Mouse (Mus musculus) limb, embryonic 12.5 days (tissue): ENCODE data around the gene Isyna1. TPM values are rescaled to one million over a fixed set of nuclear protein-coding genes. Genes with fewer than 3 reads are reported as not detected.

Experiments
- ATAC-seq: fragments of 200-750 bp; cut with Nextera tagmentation; 2 replicates; pipeline ENCODE4 v1.8.0; 2017; ENCODE audit warnings: low read depth, moderate TSS enrichment; ENCODE audit not compliant: insufficient number of reproducible peaks, insufficient read depth, low FRiP score, low TSS enrichment
- H3K27ac ChIP-seq: fragments of 300-500 bp; sonication (generic); 2 replicates; pipeline ENCODE4 v1.5.1; 2016; ENCODE audit warnings: mild to moderate bottlenecking, moderate library complexity
- H3K27me3 ChIP-seq: fragments of 300-500 bp; sonication (generic); 2 replicates; pipeline ENCODE4 v1.6.1; 2016; ENCODE audit warnings: mild to moderate bottlenecking, moderate library complexity
- H3K36me3 ChIP-seq: fragments of 300-500 bp; sonication (generic); 2 replicates; pipeline ENCODE4 v1.6.1; 2016; ENCODE audit warnings: mild to moderate bottlenecking, moderate library complexity
- H3K4me1 ChIP-seq: fragments of 300-500 bp; sonication (generic); replicated peaks from 2 replicates; pipeline ENCODE4 v1.6.1; 2016
- H3K4me2 ChIP-seq: fragments of 300-500 bp; sonication (generic); 2 replicates; pipeline ENCODE4 v1.6.1; 2016; ENCODE audit warnings: mild to moderate bottlenecking, moderate library complexity
- H3K4me3 ChIP-seq: fragments of 300-500 bp; sonication (generic); replicated peaks from 2 replicates; pipeline ENCODE4 v1.5.1; 2016; ENCODE audit warnings: mild to moderate bottlenecking
- H3K9ac ChIP-seq: fragments of 300-500 bp; sonication (generic); replicated peaks from 2 replicates; pipeline ENCODE4 v1.6.1; 2016; ENCODE audit warnings: mild to moderate bottlenecking, moderate library complexity
- H3K9me3 ChIP-seq: fragments of 300-500 bp; sonication (generic); 2 replicates; pipeline ENCODE4 v1.6.1; 2016; ENCODE audit warnings: mild to moderate bottlenecking, moderate library complexity
- WGBS: fragments of 180-500 bp; shearing (Covaris S2); methylation state at CpG from one replicate; pipeline ENCODE4 v1.1.7; 2016; 5-methylcytosine and 5-hydroxymethylcytosine counted together
- polyA plus RNA-seq: library from polyadenylated mRNA; unstranded; fragments of >200 nt; fragmentation: Nextera tagmentation; extraction: Ambion mirVana; gene quantifications from 2 replicates; pipeline ENCODE4 v1.2.1, GENCODE M21; 2016

Gene Isyna1
- polyA plus RNA-seq, 1 experiment from 2014 or later: 180 TPM

- ATAC-seq: no peak
- WGBS: 90% methylated on average over 7 of the region's 7 CpGs
- no peak overlapping the region for H3K27ac ChIP-seq
- no peaks in the 10 kb centered on the region; the same call in 1 of the 2 replicates for H3K9me3 ChIP-seq
- H3K4me2 ChIP-seq: no peak overlapping the region
- no peak overlapping the region for H3K4me3 ChIP-seq
- no peak overlapping the region for H3K9ac ChIP-seq
- H3K4me1 ChIP-seq: peaks cover 60% of the 10 kb centered on the region
- peaks cover 34% of the 10 kb centered on the region for H3K36me3 ChIP-seq
- H3K27me3 ChIP-seq: no peaks in the 10 kb centered on the region
Measured at GRCm38 (mm10) chr8:70604558-70604957, 10.4 kb downstream of the Isyna1 start.

GRCm38 (mm10) chr8:70605871-70606779, 12.0 kb downstream of the Isyna1 start:
- Histone ChIP-seq H3K4me3 (peak overlapping the region; percentile 81), H3K27ac (peak overlapping the region; percentile 50; the same call in 1 of the 2 replicates), H3K9me3 (no peaks in the 10 kb centered on the region; the same call in 1 of the 2 replicates), H3K4me2 (peak overlapping the region; percentile 95), H3K36me3 (peaks cover 25% of the 10 kb centered on the region), H3K27me3 (no peaks in the 10 kb centered on the region), H3K4me1 (peaks cover 53% of the 10 kb centered on the region), H3K9ac (peak overlapping the region; percentile 90; the same call in 1 of the 2 replicates)
- ATAC-seq: no peak
- WGBS: 87% methylated on average over 9 of the region's 9 CpGs

DNA sequence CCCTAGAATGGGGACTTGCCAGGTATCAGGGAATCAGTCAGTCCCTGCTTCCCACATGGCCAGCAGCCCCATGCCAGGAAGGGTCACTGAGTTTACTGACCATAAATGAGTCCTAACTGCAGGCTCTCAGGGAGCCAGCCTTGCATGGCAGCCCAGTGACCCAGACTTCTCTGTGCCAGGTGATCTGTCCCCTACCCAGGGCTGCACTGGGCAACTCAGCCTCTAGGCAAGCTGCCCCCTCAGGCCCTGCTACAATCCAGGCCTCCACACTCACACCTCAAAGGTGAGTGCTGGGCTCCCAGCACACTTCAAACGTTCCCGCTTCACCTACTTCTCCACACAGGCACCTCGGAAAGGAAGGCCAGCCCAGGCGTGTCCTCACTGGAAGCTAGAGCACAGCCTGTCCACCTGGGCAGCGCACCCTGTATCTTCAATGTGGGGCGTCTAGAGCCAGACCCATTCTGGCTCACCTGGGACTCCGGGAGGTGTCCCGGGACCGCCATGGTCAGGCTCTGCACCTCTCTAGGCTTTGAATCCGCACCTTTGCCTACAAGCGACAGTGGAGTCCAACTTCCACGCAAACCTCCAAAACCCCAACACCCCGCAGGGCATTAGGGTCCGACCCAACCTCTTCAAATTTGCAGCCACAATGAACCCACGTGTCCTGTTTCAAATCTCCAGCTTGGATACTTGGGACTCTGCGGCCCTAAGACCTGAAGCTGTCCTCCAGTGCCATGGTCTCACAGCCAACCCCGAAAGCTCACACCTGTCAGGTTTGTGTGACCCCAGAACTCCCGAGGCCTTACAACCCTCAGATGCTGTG, 12.8 kb downstream of the Isyna1 start:
- H3K4me3 ChIP-seq: peak overlapping the region; percentile 81
- H3K27me3 ChIP-seq: no peaks in the 10 kb centered on the region
- no peaks in the 10 kb centered on the region; the same call in 1 of the 2 replicates for H3K9me3 ChIP-seq
- peak overlapping the region; percentile 90 for H3K9ac ChIP-seq
- no peak for ATAC-seq
- peak overlapping the region; percentile 95 for H3K4me2 ChIP-seq
- peaks cover 52% of the 10 kb centered on the region for H3K4me1 ChIP-seq
- 58% methylated on average over 18 of the region's 18 CpGs for WGBS
- H3K36me3 ChIP-seq: peaks cover 21% of the 10 kb centered on the region
- H3K27ac ChIP-seq: peak overlapping the region; percentile 99

DNA sequence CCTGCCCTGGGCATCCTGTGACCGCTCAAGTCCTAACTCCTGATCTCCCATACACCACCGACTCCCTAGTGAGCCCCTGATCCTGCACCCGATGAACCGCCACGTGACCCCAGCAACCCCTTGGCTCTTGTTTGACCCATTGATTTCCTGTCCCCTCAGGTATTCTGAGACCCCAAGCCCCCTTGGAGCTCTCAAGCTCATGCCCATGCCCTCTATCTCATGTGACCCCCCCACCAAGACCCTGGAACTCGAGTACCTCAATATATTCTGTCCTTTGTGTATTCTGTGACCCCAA, 13.4 kb downstream of the Isyna1 start:
- Histone ChIP-seq H3K27me3 (no peaks in the 10 kb centered on the region), H3K9me3 (no peaks in the 10 kb centered on the region; the same call in 1 of the 2 replicates), H3K9ac (peak overlapping the region; percentile 90), H3K4me1 (peaks cover 52% of the 10 kb centered on the region), H3K4me3 (peak overlapping the region; percentile 81), H3K36me3 (peaks cover 15% of the 10 kb centered on the region), H3K27ac (peak overlapping the region; percentile 99), H3K4me2 (peak overlapping the region; percentile 95)
- ATAC-seq: no peak
- WGBS: 19% methylated on average over 6 of the region's 6 CpGs

- Histone ChIP-seq H3K9ac (peak overlapping the region; percentile 90), H3K4me2 (peak overlapping the region; percentile 95), H3K27ac (peak overlapping the region; percentile 99), H3K36me3 (peaks cover 10% of the 10 kb centered on the region; the same call in 1 of the 2 replicates), H3K4me1 (peaks cover 52% of the 10 kb centered on the region), H3K4me3 (peak overlapping the region; percentile 81), H3K27me3 (no peaks in the 10 kb centered on the region), H3K9me3 (no peaks in the 10 kb centered on the region; the same call in 1 of the 2 replicates)
- ATAC-seq: no peak
- 1% methylated on average over 84 of the region's 84 CpGs for WGBS
Measured at GRCm38 (mm10) chr8:70607898-70608748, 13.9 kb downstream of the Isyna1 start.

DNA sequence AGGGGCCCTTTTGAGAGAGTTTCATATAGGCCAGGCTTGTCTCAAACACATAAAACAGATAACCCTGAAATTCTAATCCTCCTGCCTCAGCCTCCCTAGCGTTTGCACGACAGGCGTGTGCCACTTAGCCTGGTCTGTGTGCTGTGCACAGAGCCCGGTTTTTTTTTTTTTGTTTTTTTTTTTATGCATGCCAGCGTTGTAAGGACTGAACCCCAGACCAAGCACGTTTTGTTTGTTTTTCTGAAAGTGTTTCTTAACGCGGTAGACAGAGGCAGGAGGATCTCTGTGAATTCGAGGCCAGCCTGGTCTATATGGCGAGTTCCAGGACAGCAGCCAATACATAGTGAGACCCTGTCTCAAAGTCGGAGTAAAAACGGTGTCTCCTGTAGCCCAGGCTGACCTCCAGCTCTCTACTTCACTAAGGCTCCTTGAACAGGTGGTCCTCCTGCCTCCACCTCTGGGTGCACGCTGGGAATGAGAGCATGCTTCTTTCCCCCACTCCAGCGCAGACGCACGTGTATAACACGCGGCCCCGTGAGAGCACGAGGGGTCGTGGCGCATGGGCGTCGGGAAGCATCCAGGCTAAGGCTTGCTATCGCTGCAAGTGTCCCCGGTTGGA, 14.7 kb downstream of the Isyna1 start, which contains the start of gene Ssbp4:
TSS of gene Ssbp4 (minus strand) at position 124 of the 619 bp plus-strand sequence.
- Histone ChIP-seq H3K36me3 (0 out of 2 replicates have a peak, but pooled peaks cover 2% of the 10 kb centered on the region), H3K4me3 (peak within 1 kb of the TSS; percentile 81), H3K27me3 (no peaks in the 10 kb centered on the region), H3K4me2 (peak within 1 kb of the TSS; percentile 95), H3K27ac (peak within 1 kb of the TSS; percentile 99), H3K9me3 (no peaks in the 10 kb centered on the region), H3K4me1 (peaks cover 52% of the 10 kb centered on the region), H3K9ac (peak within 1 kb of the TSS; percentile 90)
- 5% methylated on average over 26 of the region's 26 CpGs for WGBS
- peak; percentile 3; the same call in 1 of the 2 replicates for ATAC-seq

DNA sequence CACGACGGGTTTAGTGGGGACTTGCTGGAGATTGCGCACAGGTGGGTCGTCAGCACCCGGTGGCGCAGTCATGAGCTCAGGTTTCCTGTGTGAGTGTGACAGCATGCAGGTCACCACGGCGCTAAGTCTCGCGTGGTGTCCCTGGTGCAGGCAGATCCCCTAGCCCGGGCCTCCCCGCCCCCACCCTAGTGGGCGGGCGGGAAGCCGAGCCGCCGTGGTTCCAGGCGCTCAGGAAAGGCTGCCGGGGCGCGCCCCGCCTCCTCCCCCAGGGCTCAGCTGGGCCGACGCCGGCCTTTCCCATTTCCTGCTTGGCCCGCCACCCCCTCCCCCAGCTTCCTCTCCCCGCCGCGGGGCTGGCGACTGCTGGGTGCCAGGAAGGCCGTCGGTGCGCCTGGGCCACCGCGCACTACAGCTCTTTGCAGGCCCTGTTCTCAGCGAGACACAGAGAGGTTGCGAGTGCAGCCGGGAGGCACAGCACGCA, 15.2 kb downstream of the Isyna1 start:
- Histone ChIP-seq H3K27ac (peak overlapping the region; percentile 99), H3K27me3 (no peaks in the 10 kb centered on the region), H3K4me3 (peak overlapping the region; percentile 81), H3K4me1 (peaks cover 52% of the 10 kb centered on the region), H3K9me3 (no peaks in the 10 kb centered on the region), H3K4me2 (peak overlapping the region; percentile 95), H3K36me3 (no peaks in the 10 kb centered on the region), H3K9ac (peak overlapping the region; percentile 77)
- 2% methylated on average over 39 of the region's 39 CpGs for WGBS
- peak; percentile 63 for ATAC-seq

- peak overlapping the region; percentile 77 for H3K9ac ChIP-seq
- peak overlapping the region; percentile 99 for H3K27ac ChIP-seq
- H3K4me2 ChIP-seq: peak overlapping the region; percentile 95
- H3K4me3 ChIP-seq: peak overlapping the region; percentile 81
- H3K9me3 ChIP-seq: no peaks in the 10 kb centered on the region
- no peaks in the 10 kb centered on the region for H3K27me3 ChIP-seq
- ATAC-seq: peak; percentile 32
- H3K4me1 ChIP-seq: peaks cover 52% of the 10 kb centered on the region
- under 1% methylated on average over 43 of the region's 45 CpGs for WGBS
- no peaks in the 10 kb centered on the region for H3K36me3 ChIP-seq
Measured at GRCm38 (mm10) chr8:70609849-70610795, 15.9 kb downstream of the Isyna1 start.
